Mouse (Mus musculus) embryonic facial prominence, embryonic 11.5 days (tissue): ENCODE measurements at regions not wholly inside any gene's neighbourhood (a gene's known extent, or its start where the extent isn't known, plus 50 kb on each side); places are given as distances from the start of the nearest gene placed in this dataset.

Experiments used
- ATAC-seq: fragments of 200-750 bp; cut with Nextera tagmentation; replicated peaks from 2 replicates; pipeline ENCODE4 v1.8.0; 2017; ENCODE audit warnings: low read depth; ENCODE audit not compliant: insufficient number of reproducible peaks, low FRiP score, low TSS enrichment
- DNase-seq: peaks from one replicate; pipeline ENCODE4 v3.0.0-alpha.2; 2015; ENCODE audit warnings: low spot score
- H3K27ac ChIP-seq: fragments of 300-500 bp; sonication (generic); replicated peaks from 2 replicates; pipeline ENCODE4 v1.5.1; 2014; ENCODE audit warnings: mild to moderate bottlenecking, low read depth, low read length, control low read depth
- H3K27me3 ChIP-seq: fragments of 300-500 bp; sonication (generic); 2 replicates; pipeline ENCODE4 v1.6.1; 2014; ENCODE audit warnings: mild to moderate bottlenecking, low read length, moderate library complexity, mixed read lengths; ENCODE audit not compliant: control insufficient read depth, insufficient read depth
- H3K36me3 ChIP-seq: fragments of 300-500 bp; sonication (generic); replicated peaks from 2 replicates; pipeline ENCODE4 v1.6.1; 2014; ENCODE audit warnings: low read depth, mild to moderate bottlenecking, low read length, moderate library complexity, mixed read lengths; ENCODE audit not compliant: control insufficient read depth, insufficient read depth
- H3K4me1 ChIP-seq: fragments of 300-500 bp; sonication (generic); 2 replicates; pipeline ENCODE4 v1.6.1; 2014; ENCODE audit warnings: low read length, mixed read lengths; ENCODE audit not compliant: control insufficient read depth, insufficient read depth
- H3K4me2 ChIP-seq: fragments of 300-500 bp; sonication (generic); 2 replicates; pipeline ENCODE4 v1.6.1; 2014; ENCODE audit warnings: low read depth, mild to moderate bottlenecking, control low read depth, low read length, moderate library complexity
- H3K4me3 ChIP-seq: fragments of 300-500 bp; sonication (generic); 2 replicates; pipeline ENCODE4 v1.5.1; 2014; ENCODE audit warnings: low read depth, low read length, control low read depth
- H3K9ac ChIP-seq: fragments of 300-500 bp; sonication (generic); replicated peaks from 2 replicates; pipeline ENCODE4 v1.6.1; 2014; ENCODE audit warnings: mild to moderate bottlenecking, control low read depth, low read length
- H3K9me3 ChIP-seq: fragments of 300-500 bp; sonication (generic); replicated peaks from 2 replicates; pipeline ENCODE4 v1.6.1; 2016; ENCODE audit warnings: mild to moderate bottlenecking, low read length, inconsistent platforms, mixed read lengths; ENCODE audit not compliant: control insufficient read depth
- WGBS: fragments of 180-500 bp; shearing (Covaris S2); extraction: QIAGEN DNeasy Blood & Tissue Kit; methylation state at CpG from one replicate; pipeline ENCODE4 v1.1.7; 2014; 5-methylcytosine and 5-hydroxymethylcytosine counted together

- H3K9ac ChIP-seq: no peak overlapping the region
- no peaks in the 10 kb centered on the region for H3K9me3 ChIP-seq
- 85% methylated on average over 4 of the region's 4 CpGs for WGBS
- no peaks in the 10 kb centered on the region for H3K36me3 ChIP-seq
- no peaks in the 10 kb centered on the region for H3K4me1 ChIP-seq
- ATAC-seq: no peak
- H3K27ac ChIP-seq: no peak overlapping the region
- DNase-seq: no peak
- H3K4me2 ChIP-seq: no peak overlapping the region
- no peak overlapping the region for H3K4me3 ChIP-seq
- no peaks in the 10 kb centered on the region for H3K27me3 ChIP-seq
Measured at GRCm38 (mm10) chr12:96075365-96075764, 383.3 kb downstream of the Flrt2 start.

DNA sequence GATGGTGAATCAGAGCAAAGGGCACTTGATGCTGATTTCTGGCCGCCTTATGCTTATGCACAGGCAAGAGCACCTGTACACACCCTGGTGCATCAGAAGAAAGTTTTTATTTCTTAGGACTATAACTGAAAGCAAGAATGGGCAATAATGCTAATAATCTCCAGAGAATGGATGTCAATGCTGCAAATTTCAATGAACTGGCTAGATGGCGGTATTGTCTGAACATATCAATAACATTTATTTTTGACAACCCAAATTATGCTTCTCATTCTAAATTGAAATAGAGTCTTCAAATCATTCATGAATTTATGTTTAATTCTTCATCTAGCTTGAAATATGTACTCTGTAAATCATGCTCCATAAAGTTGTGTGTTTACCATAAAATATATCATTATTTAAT, 399.0 kb downstream of the Flrt2 start:
- no peak overlapping the region for H3K4me3 ChIP-seq
- 88% methylated on average over 2 of the region's 2 CpGs for WGBS
- H3K9me3 ChIP-seq: no peaks in the 10 kb centered on the region
- no peaks in the 10 kb centered on the region for H3K36me3 ChIP-seq
- ATAC-seq: no peak
- no peak overlapping the region for H3K4me2 ChIP-seq
- no peak overlapping the region for H3K27ac ChIP-seq
- H3K9ac ChIP-seq: no peak overlapping the region
- no peaks in the 10 kb centered on the region for H3K27me3 ChIP-seq
- DNase-seq: no peak
- no peaks in the 10 kb centered on the region for H3K4me1 ChIP-seq

DNA sequence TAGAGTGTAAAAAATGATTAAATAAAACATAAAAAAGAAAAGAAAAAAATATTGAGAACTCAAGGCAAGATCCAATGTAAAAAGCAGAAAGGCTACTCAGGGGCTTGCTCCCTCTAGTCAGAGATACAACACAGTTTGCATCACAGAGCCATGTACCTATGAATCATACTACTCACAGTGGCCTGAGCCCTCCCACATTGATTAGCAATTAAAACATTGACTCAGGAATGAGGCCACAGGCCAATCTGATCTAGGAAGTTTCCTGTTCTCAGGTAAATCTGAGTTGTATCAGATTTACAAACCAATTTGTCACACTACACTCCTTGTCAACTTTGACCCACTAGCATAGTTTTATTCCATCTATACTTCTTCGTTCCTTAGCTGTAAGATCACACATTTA, 414.2 kb downstream of the Flrt2 start:
- Histone ChIP-seq H3K4me2 (no peak overlapping the region), H3K4me3 (no peak overlapping the region), H3K36me3 (no peaks in the 10 kb centered on the region), H3K27me3 (no peaks in the 10 kb centered on the region), H3K9me3 (no peaks in the 10 kb centered on the region), H3K9ac (no peak overlapping the region), H3K27ac (no peak overlapping the region), H3K4me1 (no peaks in the 10 kb centered on the region)
- DNase-seq: no peak
- WGBS: 86% methylated on average over 1 of the region's 1 CpGs
- no peak for ATAC-seq

DNA sequence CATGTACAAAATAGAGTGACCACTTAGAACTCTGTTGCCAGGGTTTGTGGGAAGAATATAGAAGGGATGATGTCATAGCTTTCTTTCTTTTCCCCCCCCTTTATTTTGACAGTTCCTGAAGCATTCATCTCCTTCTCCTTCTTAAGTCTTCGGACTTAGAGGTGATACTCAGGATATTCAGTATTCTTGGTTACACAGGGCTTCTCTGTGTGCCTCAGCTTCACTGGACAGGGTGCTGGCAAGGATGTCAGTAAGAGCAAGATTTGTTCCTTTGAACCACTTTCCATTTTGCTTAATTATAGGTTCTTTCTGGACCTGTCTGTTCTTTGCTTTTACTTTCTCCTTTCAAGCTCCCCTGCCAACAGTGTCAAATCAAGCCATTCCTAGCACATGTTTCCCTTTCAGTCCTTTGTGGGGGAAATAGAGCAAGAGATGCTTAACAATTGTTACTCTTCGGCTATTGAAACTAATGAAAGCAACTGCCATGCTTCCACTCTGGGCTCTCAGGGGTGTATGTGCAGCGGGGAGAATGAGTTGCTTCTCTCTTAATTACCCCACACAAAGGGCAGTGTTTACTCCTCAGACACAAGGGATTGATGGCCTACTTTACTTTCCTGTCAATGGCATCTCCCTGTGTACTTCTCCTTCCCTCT, 422.8 kb downstream of the Flrt2 start:
- Histone ChIP-seq H3K27ac (no peak overlapping the region), H3K9ac (no peak overlapping the region), H3K9me3 (no peaks in the 10 kb centered on the region), H3K4me2 (no peak overlapping the region), H3K27me3 (no peaks in the 10 kb centered on the region), H3K4me3 (no peak overlapping the region), H3K36me3 (no peaks in the 10 kb centered on the region), H3K4me1 (no peaks in the 10 kb centered on the region)
- WGBS: 56% methylated on average over 3 of the region's 3 CpGs
- no peak for ATAC-seq
- no peak for DNase-seq

- 88% methylated on average over 3 of the region's 3 CpGs for WGBS
Measured at GRCm38 (mm10) chr12:96117553-96117952, 425.5 kb downstream of the Flrt2 start.

DNA sequence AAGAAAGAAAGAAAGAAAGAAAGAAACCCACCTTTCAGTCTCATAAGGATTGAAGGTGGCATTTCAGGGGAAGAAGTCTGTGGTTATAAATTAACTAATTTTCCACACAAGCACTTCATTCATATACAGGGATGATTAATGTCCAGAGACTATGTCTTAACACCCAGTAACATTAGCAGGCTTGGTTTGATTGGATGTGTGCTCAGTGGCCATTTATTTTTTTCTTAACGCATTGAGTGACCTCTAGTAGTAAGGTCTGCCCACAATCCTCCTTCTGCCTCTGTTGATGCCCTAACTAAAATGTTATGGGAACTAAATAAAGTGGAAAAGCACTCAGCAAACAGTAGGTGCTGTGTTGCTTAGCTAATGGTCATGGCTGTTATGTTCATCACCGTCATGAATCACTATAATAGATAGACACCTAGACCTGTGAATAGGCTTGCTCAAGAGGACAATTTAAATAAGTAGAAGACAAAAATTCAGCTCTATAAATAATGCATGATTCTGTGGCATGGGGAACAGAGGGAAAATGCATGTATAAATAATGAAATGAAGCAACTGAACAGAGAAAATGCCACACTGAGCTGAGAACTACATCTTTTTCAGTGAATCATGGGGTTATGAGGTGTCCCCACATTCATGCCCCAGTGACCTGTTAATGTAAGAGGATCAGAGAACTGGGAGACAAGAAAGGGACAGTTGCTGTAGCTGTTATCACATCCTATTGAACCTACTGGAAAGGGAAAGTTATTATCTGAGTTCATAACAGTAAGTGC, 432.3 kb downstream of the Flrt2 start:
- Histone ChIP-seq H3K36me3 (no peaks in the 10 kb centered on the region), H3K27me3 (no peaks in the 10 kb centered on the region), H3K9ac (no peak overlapping the region), H3K4me1 (no peaks in the 10 kb centered on the region), H3K4me2 (no peak overlapping the region), H3K9me3 (no peaks in the 10 kb centered on the region), H3K27ac (no peak overlapping the region), H3K4me3 (no peak overlapping the region)
- no peak for DNase-seq
- 82% methylated on average over 2 of the region's 2 CpGs for WGBS
- ATAC-seq: no peak

More at GRCm38 (mm10) chr12:96117553-96117952, 425.5 kb downstream of the Flrt2 start:
- no peaks in the 10 kb centered on the region for H3K4me1 ChIP-seq
- H3K27ac ChIP-seq: no peak overlapping the region
- H3K4me3 ChIP-seq: no peak overlapping the region
- no peak for DNase-seq
- H3K27me3 ChIP-seq: no peaks in the 10 kb centered on the region
- no peak overlapping the region for H3K9ac ChIP-seq
- no peak overlapping the region for H3K4me2 ChIP-seq
- no peaks in the 10 kb centered on the region for H3K36me3 ChIP-seq
- H3K9me3 ChIP-seq: no peaks in the 10 kb centered on the region
- ATAC-seq: no peak

- no peak overlapping the region for H3K27ac ChIP-seq
- WGBS: 57% methylated on average over 4 of the region's 4 CpGs
- H3K4me2 ChIP-seq: no peak overlapping the region
- DNase-seq: peak; percentile 7
- ATAC-seq: no peak
- H3K9me3 ChIP-seq: no peaks in the 10 kb centered on the region
- no peak overlapping the region for H3K9ac ChIP-seq
- no peaks in the 10 kb centered on the region for H3K27me3 ChIP-seq
- H3K4me1 ChIP-seq: no peaks in the 10 kb centered on the region
- H3K4me3 ChIP-seq: no peak overlapping the region
- no peaks in the 10 kb centered on the region for H3K36me3 ChIP-seq
Measured at GRCm38 (mm10) chr12:96129870-96130454, 437.9 kb downstream of the Flrt2 start.
